14 mouse cellular contexts compared by ENCODE assay signal in genomic region chr1:43776106-43776505, GRCm38 (mm10). TPM values are rescaled to one million over a fixed set of nuclear protein-coding genes. Genes with fewer than 3 reads are reported as not detected.
DNase-seq lines count a peak whose midpoint lies in the region; ATAC-seq lines count a peak whose summit lies in the region.
"Had no signal": no experiment of that assay in that cellular context is flagged by ENCODE, and none has a peak within 500 bp of the region (broad histone marks: within the 10 kb centered on the region; RNA-seq: fewer than 3 reads in every experiment).

No protein-coding gene starts in this region.

- peaks cover 52% of the 10 kb centered on the region for H3K36me3 ChIP-seq in kidney, embryonic 15.5 days

- no peak for ATAC-seq in cerebellum, adult (ENCODE audit: insufficient number of reproducible peaks, low FRiP score, low TSS enrichment)
- no peak for ATAC-seq in kidney, embryonic 15.5 days (replicated peaks; ENCODE audit: low FRiP score)
- 0 out of 2 replicates have a peak, but pooled peaks have one; percentile 39 for ATAC-seq in erythroid progenitor cell, adult 5-6 weeks (replicated peaks; ENCODE audit: low FRiP score, poor library complexity, severe bottlenecking)

- H3K9ac ChIP-seq in kidney, embryonic 15.5 days: no peak overlapping the region
- H3K9ac ChIP-seq: hindbrain, embryonic 13.5 days; lung, embryonic 14.5 days; neural tube, embryonic 12.5 days had no signal

- no peaks in the 10 kb centered on the region for H3K27me3 ChIP-seq in kidney, embryonic 15.5 days
- H3K27me3 ChIP-seq: hindbrain, embryonic 13.5 days; neural tube, embryonic 12.5 days had no signal

- 71% methylated on average over 3 of the region's 3 CpGs for WGBS in kidney, embryonic 15.5 days

- no peak overlapping the region for H3K27ac ChIP-seq in kidney, embryonic 15.5 days
- H3K27ac ChIP-seq: hindbrain, embryonic 13.5 days; limb, embryonic 10.5 days; neural tube, embryonic 12.5 days had no signal

- H3K4me1 ChIP-seq in kidney, embryonic 15.5 days: peaks cover 2% of the 10 kb centered on the region
- H3K4me1 ChIP-seq: hindbrain, embryonic 13.5 days; limb, embryonic 10.5 days; neural tube, embryonic 12.5 days had no signal

- DNase-seq in cerebellum, adult 11-12 months: peak; percentile 51
- peak; percentile 32 for DNase-seq in kidney, postnatal 14 days
- peak; percentile 35 for DNase-seq in adrenal gland, adult 8-10 months
- no peak for DNase-seq in MN1 (ENCODE audit: low spot score)
- DNase-seq in layer of hippocampus, adult 18-20 months (ENCODE audit: low spot score in 2 of 2): no peak
- DNase-seq: lung, embryonic 14.5 days; midbrain, embryonic 14.5 days; thymus, postnatal 36 days had no signal

- no peak overlapping the region for H3K4me2 ChIP-seq in kidney, embryonic 15.5 days
- H3K4me2 ChIP-seq: hindbrain, embryonic 13.5 days; lung, embryonic 14.5 days; neural tube, embryonic 12.5 days had no signal

- no peak overlapping the region for H3K4me3 ChIP-seq in kidney, embryonic 15.5 days (replicated peaks)
- H3K4me3 ChIP-seq: hindbrain, embryonic 13.5 days; limb, embryonic 10.5 days; neural tube, embryonic 12.5 days had no signal

- 0 out of 2 replicates have a peak, but pooled peaks cover 3% of the 10 kb centered on the region for H3K9me3 ChIP-seq in kidney, embryonic 15.5 days (replicated peaks)
- H3K9me3 ChIP-seq: hindbrain, embryonic 13.5 days; limb, embryonic 10.5 days; neural tube, embryonic 12.5 days had no signal

RNA-seq across cellular contexts. Expression of gene 1500015O10Rik, which starts 45.7 kb away (rescaled TPM):
- polyA plus RNA-seq in kidney, embryonic 15.5 days (2015; fragmentation: Nextera tagmentation; extraction: Ambion mirVana): 8.4 and 10.6 TPM in 2 replicates
- total RNA-seq in adrenal gland, adult 8-10 months (2022): 100 to 1,000 TPM; 270 to 322 (median 285) TPM
- total RNA-seq in erythroid progenitor cell, adult 5-6 weeks (2015; ENCODE audit: low replicate concordance): not detected in 2 replicates
- not detected in 2 replicates for total RNA-seq in erythroid progenitor cell, adult 5-6 weeks (2017; ENCODE audit: low replicate concordance)
- 1 to 10 TPM in 1 of 2 experiments, under 1 TPM in 1; 0.63 to 7.3 TPM for total RNA-seq in layer of hippocampus, adult 18-20 months (2021)
- polyA plus RNA-seq: limb, embryonic 10.5 days had no signal

RNA-seq across cellular contexts. Expression of gene Uxs1, which starts 51.5 kb away (rescaled TPM):
- polyA plus RNA-seq in kidney, embryonic 15.5 days (2015; fragmentation: Nextera tagmentation; extraction: Ambion mirVana): 26.4 and 28.0 TPM in 2 replicates
- 10 to 100 TPM; 60.0 to 69.7 (median 67.9) TPM for total RNA-seq in adrenal gland, adult 8-10 months (2022)
- 6.5 and 8.0 TPM in 2 replicates for total RNA-seq in erythroid progenitor cell, adult 5-6 weeks (2015; ENCODE audit: low replicate concordance)
- 5.8 and 7.9 TPM in 2 replicates for total RNA-seq in erythroid progenitor cell, adult 5-6 weeks (2017; ENCODE audit: low replicate concordance)
- total RNA-seq in layer of hippocampus, adult 18-20 months (2021): 10 to 100 TPM; 46.6 to 51.1 TPM

Comparison
In these comparisons a context has a peak if more than half of its experiments do, and no peak if none do; other contexts are left out.
1. DNase-seq: peak in cerebellum, adult 11-12 months (single experiment), kidney, postnatal 14 days (single experiment) and adrenal gland, adult 8-10 months (single experiment); none in MN1 (single experiment) and layer of hippocampus, adult 18-20 months (0 of 2).
2. RNA of gene 1500015O10Rik, which starts 45.7 kb away (total RNA-seq): 270 to 322 TPM in adrenal gland, adult 8-10 months; 0.63 to 7.3 TPM in layer of hippocampus, adult 18-20 months and not detected in erythroid progenitor cell, adult 5-6 weeks; every median in the first group is over 10 times any median in the second.
3. RNA of gene Uxs1, which starts 51.5 kb away (total RNA-seq): 60.0 to 69.7 TPM in adrenal gland, adult 8-10 months and 46.6 to 51.1 TPM in layer of hippocampus, adult 18-20 months; 5.8 to 8.0 TPM in erythroid progenitor cell, adult 5-6 weeks; every median in the first group is over 4 times any median in the second.